Mouse (Mus musculus) ZHBTc4 (cell line): ENCODE measurements at regions not wholly inside any gene's neighbourhood (a gene's known extent, or its start where the extent isn't known, plus 50 kb on each side); places are given as distances from the start of the nearest gene placed in this dataset.

ENCODE experiments used
- DNase-seq: peaks from one replicate; pipeline ENCODE4 v3.0.0-alpha.2; 2011; ENCODE audit warnings: low read depth, low spot score

DNA sequence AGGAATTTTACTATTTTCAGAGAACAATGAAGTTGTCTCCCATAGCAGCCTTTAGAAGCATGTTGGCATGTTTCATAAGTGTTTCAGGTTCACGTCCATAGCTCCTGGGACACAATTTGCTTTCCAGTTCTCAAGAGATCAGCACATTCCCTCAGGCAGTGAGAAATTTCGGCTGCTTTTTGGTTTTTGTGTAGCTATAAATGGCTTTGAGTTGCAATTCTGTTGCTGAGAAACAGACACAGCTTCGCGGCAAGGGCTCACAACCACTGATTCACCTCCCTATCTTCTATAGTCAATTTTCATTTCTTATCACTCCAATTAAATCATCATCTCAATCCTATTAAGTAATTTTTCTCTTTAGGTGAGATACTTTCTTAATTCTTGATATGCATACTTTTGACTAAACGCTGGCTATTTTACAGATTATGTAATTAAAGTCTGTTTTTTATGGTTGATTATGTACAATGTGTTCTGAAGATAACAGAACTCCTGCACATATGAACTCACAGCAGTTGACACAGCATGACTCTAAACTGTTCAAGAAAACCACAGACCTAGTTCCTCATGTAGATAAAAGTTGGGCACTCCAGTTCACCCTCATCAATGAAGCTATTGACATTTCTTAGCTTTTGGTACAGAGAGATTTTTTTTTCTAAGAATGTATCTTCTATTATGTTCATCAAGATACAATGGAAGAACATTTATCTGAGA is 694.1 kb upstream of the Gm21833 start:
- DNase-seq: no peak

DNA sequence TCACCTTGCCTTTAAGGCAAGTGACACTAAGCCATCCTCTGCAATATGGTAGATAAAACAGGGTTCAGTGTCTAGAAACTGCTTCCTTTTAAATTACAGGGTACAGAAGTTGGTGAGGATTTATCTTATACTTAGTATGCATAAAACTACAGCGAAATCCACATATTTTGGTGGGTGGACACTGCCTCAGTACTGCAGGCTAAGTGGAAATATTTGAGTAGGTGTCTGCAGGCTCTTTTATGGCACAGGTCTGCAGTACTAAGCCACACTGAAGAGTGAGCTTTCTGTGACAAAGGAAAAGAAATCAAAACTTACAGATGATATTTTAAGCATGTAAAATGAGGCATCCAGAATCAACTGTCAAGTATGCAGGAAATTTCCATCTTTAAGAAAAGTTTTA is 692.9 kb upstream of the Gm21833 start:
- DNase-seq: no peak

DNA sequence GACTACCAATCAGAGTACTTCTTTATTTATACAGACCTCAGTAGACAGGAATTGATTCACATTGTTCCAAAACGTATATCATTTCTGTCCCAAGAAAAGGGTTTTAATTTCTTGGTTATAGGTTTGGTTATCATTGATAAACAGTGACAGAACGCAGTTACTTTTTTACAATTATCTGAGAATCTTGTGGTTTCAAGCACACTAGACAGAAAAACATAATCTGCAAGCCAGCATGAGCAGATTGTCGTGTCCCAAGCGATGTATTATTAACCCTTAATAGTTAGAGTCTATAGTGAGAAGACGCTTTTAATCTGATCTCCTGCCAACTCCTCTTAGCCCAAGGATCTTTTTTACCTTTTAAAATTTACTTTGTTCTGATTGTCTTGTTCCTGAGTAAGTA is 645.4 kb upstream of the Gm21833 start:
- no peak for DNase-seq

DNA sequence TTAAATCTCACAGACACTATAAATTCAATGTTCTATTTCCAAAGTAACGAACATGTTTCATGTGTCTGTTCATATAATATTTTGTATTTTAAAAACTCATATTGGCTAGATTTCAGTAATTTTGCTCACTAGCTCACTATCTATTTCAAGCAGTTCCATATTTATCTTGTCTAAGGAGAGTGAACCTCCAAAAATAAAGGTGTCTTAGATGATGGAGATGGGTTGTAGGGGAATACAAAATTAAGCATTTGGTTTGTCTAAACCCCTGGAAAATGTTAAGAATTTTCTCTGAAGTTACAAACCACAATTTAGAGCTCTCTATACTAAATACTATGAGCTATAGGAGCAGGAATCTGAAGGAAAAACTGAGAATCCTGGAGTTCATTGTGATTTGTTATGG is 595.3 kb upstream of the Gm21833 start:
- no peak for DNase-seq

DNA sequence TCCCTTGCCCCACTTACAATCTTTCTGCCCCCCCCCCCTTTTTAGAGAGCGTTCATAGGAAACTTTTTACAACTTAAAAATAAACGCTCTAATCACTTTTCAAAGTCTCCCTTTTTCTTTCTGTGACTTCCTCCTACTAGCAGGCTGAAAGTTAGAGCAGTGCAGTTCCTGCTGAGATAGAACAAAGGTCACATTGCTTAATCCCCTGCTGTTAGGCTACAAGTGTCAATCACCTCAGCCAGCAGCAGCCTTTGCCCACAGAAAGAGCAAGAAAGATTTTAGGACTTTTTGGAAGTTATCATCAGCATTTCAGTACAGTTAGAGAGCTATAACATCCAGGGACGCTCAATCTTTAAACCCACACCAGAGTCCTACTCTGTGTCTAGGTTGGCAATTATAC is 584.3 kb upstream of the Gm21833 start:
- peak; percentile 3 for DNase-seq
